Mouse (Mus musculus) liver, embryonic 13.5 days (tissue): ENCODE measurements at regions not wholly inside any gene's neighbourhood (a gene's known extent, or its start where the extent isn't known, plus 50 kb on each side); places are given as distances from the start of the nearest gene placed in this dataset.
A peak's percentile ranks its signal among the peaks of the same experiment; 100 is the strongest.

Experiments
- ATAC-seq: fragments of 200-750 bp; cut with Nextera tagmentation; 2 replicates; pipeline ENCODE4 v1.8.0; 2017; ENCODE audit warnings: low read depth, mild to moderate bottlenecking, moderate number of reproducible peaks, moderate library complexity
- DNase-seq: peaks from one replicate; pipeline ENCODE4 v3.0.0; 2022
- H3K27ac ChIP-seq: fragments of 300-500 bp; sonication (generic); 2 replicates; pipeline ENCODE4 v1.5.1; 2015; ENCODE audit warnings: moderate library complexity, mild to moderate bottlenecking, inconsistent platforms
- H3K27me3 ChIP-seq: fragments of 300-500 bp; sonication (generic); 2 replicates; pipeline ENCODE4 v1.6.1; 2015; ENCODE audit warnings: mild to moderate bottlenecking, inconsistent platforms
- H3K36me3 ChIP-seq: fragments of 300-500 bp; sonication (generic); 2 replicates; pipeline ENCODE4 v1.6.1; 2015; ENCODE audit warnings: mild to moderate bottlenecking, inconsistent platforms
- H3K4me1 ChIP-seq: fragments of 300-500 bp; sonication (generic); replicated peaks from 2 replicates; pipeline ENCODE4 v1.6.1; 2015; ENCODE audit warnings: inconsistent platforms
- H3K4me2 ChIP-seq: fragments of 300-500 bp; sonication (generic); 2 replicates; pipeline ENCODE4 v1.6.1; 2015; ENCODE audit warnings: inconsistent platforms, mild to moderate bottlenecking, moderate library complexity
- H3K4me3 ChIP-seq: fragments of 300-500 bp; sonication (generic); replicated peaks from 2 replicates; pipeline ENCODE4 v1.5.1; 2015; ENCODE audit warnings: mild to moderate bottlenecking, inconsistent platforms
- H3K9ac ChIP-seq: fragments of 300-500 bp; sonication (generic); 2 replicates; pipeline ENCODE4 v1.6.1; 2015; ENCODE audit warnings: mild to moderate bottlenecking, inconsistent platforms
- H3K9me3 ChIP-seq: fragments of 300-500 bp; sonication (generic); replicated peaks from 2 replicates; pipeline ENCODE4 v1.6.1; 2016; ENCODE audit warnings: inconsistent platforms
- WGBS: fragments of 180-500 bp; shearing (Covaris S2); methylation state at CpG from one replicate; pipeline ENCODE4 v1.1.7; 2015; ENCODE audit not compliant: insufficient replicate concordance; 5-methylcytosine and 5-hydroxymethylcytosine counted together

- Histone ChIP-seq H3K36me3 (no peaks in the 10 kb centered on the region), H3K9me3 (no peaks in the 10 kb centered on the region), H3K4me2 (no peak overlapping the region), H3K4me3 (no peak overlapping the region), H3K4me1 (no peaks in the 10 kb centered on the region), H3K27me3 (no peaks in the 10 kb centered on the region), H3K9ac (no peak overlapping the region), H3K27ac (no peak overlapping the region)
- WGBS: 36% methylated on average over 6 of the region's 6 CpGs
- DNase-seq (no peak), ATAC-seq (no peak)
Measured at GRCm38 (mm10) chr6:94957172-94957668, 159.8 kb upstream of the Kbtbd8 start.

GRCm38 (mm10) chr6:94954580-94954979 lies 162.5 kb upstream of the Kbtbd8 start:
- H3K4me1 ChIP-seq: no peaks in the 10 kb centered on the region
- H3K27ac ChIP-seq: no peak overlapping the region
- WGBS: 36% methylated on average over 2 of the region's 2 CpGs
- H3K4me3 ChIP-seq: no peak overlapping the region
- H3K4me2 ChIP-seq: no peak overlapping the region
- no peak overlapping the region for H3K9ac ChIP-seq
- DNase-seq: no peak
- no peaks in the 10 kb centered on the region for H3K27me3 ChIP-seq
- H3K9me3 ChIP-seq: no peaks in the 10 kb centered on the region
- no peaks in the 10 kb centered on the region for H3K36me3 ChIP-seq
- ATAC-seq: peak; percentile 71

GRCm38 (mm10) chr6:94953658-94954057 lies 163.4 kb upstream of the Kbtbd8 start:
- Histone ChIP-seq H3K4me2 (no peak overlapping the region), H3K9ac (no peak overlapping the region), H3K4me1 (no peaks in the 10 kb centered on the region), H3K9me3 (no peaks in the 10 kb centered on the region), H3K27me3 (no peaks in the 10 kb centered on the region), H3K27ac (no peak overlapping the region), H3K4me3 (no peak overlapping the region), H3K36me3 (no peaks in the 10 kb centered on the region)
- ATAC-seq (no peak), DNase-seq (no peak)
- WGBS: 59% methylated on average over 4 of the region's 4 CpGs

- H3K9ac ChIP-seq: no peak overlapping the region
- H3K27me3 ChIP-seq: no peaks in the 10 kb centered on the region
- H3K4me1 ChIP-seq: no peaks in the 10 kb centered on the region
- H3K4me3 ChIP-seq: no peak overlapping the region
- no peaks in the 10 kb centered on the region for H3K36me3 ChIP-seq
- H3K9me3 ChIP-seq: no peaks in the 10 kb centered on the region
- H3K27ac ChIP-seq: no peak overlapping the region
- no peak overlapping the region for H3K4me2 ChIP-seq
- WGBS: 68% methylated on average over 7 of the region's 7 CpGs
- no peak for DNase-seq
- no peak for ATAC-seq
Measured at GRCm38 (mm10) chr6:94951971-94952768, 164.9 kb upstream of the Kbtbd8 start.

GRCm38 (mm10) chr6:94950944-94951343 lies 166.1 kb upstream of the Kbtbd8 start:
- Histone ChIP-seq H3K4me1 (no peaks in the 10 kb centered on the region), H3K36me3 (no peaks in the 10 kb centered on the region), H3K9ac (no peak overlapping the region), H3K27me3 (no peaks in the 10 kb centered on the region), H3K4me3 (no peak overlapping the region), H3K27ac (no peak overlapping the region), H3K4me2 (no peak overlapping the region), H3K9me3 (no peaks in the 10 kb centered on the region)
- 68% methylated on average over 5 of the region's 5 CpGs for WGBS
- no peak for DNase-seq
- no peak for ATAC-seq

GRCm38 (mm10) chr6:94950319-94950718 lies 166.7 kb upstream of the Kbtbd8 start:
- DNase-seq: no peak
- Histone ChIP-seq H3K36me3 (no peaks in the 10 kb centered on the region), H3K4me1 (no peaks in the 10 kb centered on the region), H3K27ac (no peak overlapping the region), H3K9ac (no peak overlapping the region), H3K4me2 (no peak overlapping the region), H3K27me3 (no peaks in the 10 kb centered on the region), H3K4me3 (no peak overlapping the region), H3K9me3 (no peaks in the 10 kb centered on the region)
- 62% methylated on average over 2 of the region's 2 CpGs for WGBS
- ATAC-seq: no peak

- Histone ChIP-seq H3K27me3 (no peaks in the 10 kb centered on the region), H3K9me3 (no peaks in the 10 kb centered on the region), H3K9ac (no peak overlapping the region), H3K36me3 (no peaks in the 10 kb centered on the region), H3K4me2 (no peak overlapping the region), H3K4me1 (no peaks in the 10 kb centered on the region), H3K27ac (no peak overlapping the region), H3K4me3 (no peak overlapping the region)
- DNase-seq (no peak), ATAC-seq (no peak)
- 65% methylated on average over 6 of the region's 6 CpGs for WGBS
Measured at GRCm38 (mm10) chr6:94946352-94946900, 170.6 kb upstream of the Kbtbd8 start.

- H3K9ac ChIP-seq: no peak overlapping the region
- DNase-seq: no peak
- WGBS: 61% methylated on average over 5 of the region's 5 CpGs
- no peak overlapping the region for H3K4me3 ChIP-seq
- no peaks in the 10 kb centered on the region for H3K27me3 ChIP-seq
- H3K4me2 ChIP-seq: no peak overlapping the region
- H3K9me3 ChIP-seq: no peaks in the 10 kb centered on the region
- no peaks in the 10 kb centered on the region for H3K36me3 ChIP-seq
- no peaks in the 10 kb centered on the region for H3K4me1 ChIP-seq
- no peak overlapping the region for H3K27ac ChIP-seq
- no peak for ATAC-seq
Measured at GRCm38 (mm10) chr6:94945715-94946114, 171.3 kb upstream of the Kbtbd8 start.

- DNase-seq: no peak
- H3K4me1 ChIP-seq: no peaks in the 10 kb centered on the region
- H3K36me3 ChIP-seq: no peaks in the 10 kb centered on the region
Measured at GRCm38 (mm10) chr6:94944196-94944595, 172.8 kb upstream of the Kbtbd8 start.

GRCm38 (mm10) chr6:94938949-94939348 lies 178.1 kb upstream of the Kbtbd8 start:
- 37% methylated on average over 2 of the region's 2 CpGs for WGBS
- no peak overlapping the region for H3K4me3 ChIP-seq
- no peak for ATAC-seq

More at GRCm38 (mm10) chr6:94944196-94944595, 172.8 kb upstream of the Kbtbd8 start:
- no peaks in the 10 kb centered on the region for H3K27me3 ChIP-seq
- 62% methylated on average over 4 of the region's 4 CpGs for WGBS
- no peak overlapping the region for H3K27ac ChIP-seq
- ATAC-seq: no peak
- no peaks in the 10 kb centered on the region for H3K9me3 ChIP-seq
- H3K4me3 ChIP-seq: no peak overlapping the region
- H3K9ac ChIP-seq: no peak overlapping the region
- H3K4me2 ChIP-seq: no peak overlapping the region

GRCm38 (mm10) chr6:94936206-94936605 lies 180.8 kb upstream of the Kbtbd8 start:
- no peak for ATAC-seq
- H3K9me3 ChIP-seq: no peaks in the 10 kb centered on the region
- H3K27ac ChIP-seq: no peak overlapping the region
- no peaks in the 10 kb centered on the region for H3K27me3 ChIP-seq
- no peak overlapping the region for H3K9ac ChIP-seq
- no peak overlapping the region for H3K4me3 ChIP-seq
- DNase-seq: no peak
- 32% methylated on average over 5 of the region's 5 CpGs for WGBS
- no peaks in the 10 kb centered on the region for H3K4me1 ChIP-seq
- H3K36me3 ChIP-seq: no peaks in the 10 kb centered on the region
- H3K4me2 ChIP-seq: no peak overlapping the region

More at GRCm38 (mm10) chr6:94938949-94939348, 178.1 kb upstream of the Kbtbd8 start:
- Histone ChIP-seq H3K27ac (no peak overlapping the region), H3K9me3 (no peaks in the 10 kb centered on the region), H3K9ac (no peak overlapping the region), H3K27me3 (no peaks in the 10 kb centered on the region), H3K4me1 (no peaks in the 10 kb centered on the region), H3K4me2 (no peak overlapping the region), H3K36me3 (no peaks in the 10 kb centered on the region)
- DNase-seq: no peak

GRCm38 (mm10) chr6:94935706-94936105 lies 181.3 kb upstream of the Kbtbd8 start:
- Histone ChIP-seq H3K4me2 (no peak overlapping the region), H3K9me3 (no peaks in the 10 kb centered on the region), H3K27ac (no peak overlapping the region), H3K27me3 (no peaks in the 10 kb centered on the region), H3K4me3 (no peak overlapping the region), H3K4me1 (no peaks in the 10 kb centered on the region), H3K9ac (no peak overlapping the region), H3K36me3 (no peaks in the 10 kb centered on the region)
- 53% methylated on average over 1 of the region's 1 CpGs for WGBS
- ATAC-seq (no peak), DNase-seq (no peak)
